Mouse (Mus musculus): Measurements from ENCODE around the gene Rgs5. TPM values are rescaled to one million over a fixed set of nuclear protein-coding genes. Genes with fewer than 3 reads are reported as not detected.

Gene Rgs5
- 42.4 and 48.6 TPM in 2 replicates for polyA plus RNA-seq (2012; rRNA removed)

DNA sequence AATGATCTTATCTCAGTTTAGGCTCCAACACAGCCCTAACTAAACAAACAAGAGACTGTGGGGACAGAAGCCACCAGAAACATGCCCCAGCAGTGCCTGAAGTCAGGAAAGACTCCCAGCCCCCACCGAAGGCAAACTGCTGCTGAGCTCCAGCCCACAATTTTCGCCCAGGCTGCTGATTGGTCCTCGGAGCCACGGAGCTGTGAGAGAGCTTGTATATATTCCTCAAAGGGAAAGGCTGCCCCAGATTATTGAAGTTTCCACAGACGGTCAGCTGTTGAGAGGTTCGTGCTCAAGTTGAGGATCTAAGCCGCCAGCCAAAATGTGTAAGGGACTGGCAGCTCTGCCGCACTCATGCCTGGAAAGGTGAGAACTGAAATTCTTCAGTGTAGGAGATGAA, at the start of gene Rgs5:
TSS of gene Rgs5 (plus strand) at position 246 of the 400 bp plus-strand sequence.
- no peak for DNase-seq (ENCODE audit: low read depth, low spot score)
- 7% methylated on average over 8 of the region's 8 CpGs for WGBS

DNA sequence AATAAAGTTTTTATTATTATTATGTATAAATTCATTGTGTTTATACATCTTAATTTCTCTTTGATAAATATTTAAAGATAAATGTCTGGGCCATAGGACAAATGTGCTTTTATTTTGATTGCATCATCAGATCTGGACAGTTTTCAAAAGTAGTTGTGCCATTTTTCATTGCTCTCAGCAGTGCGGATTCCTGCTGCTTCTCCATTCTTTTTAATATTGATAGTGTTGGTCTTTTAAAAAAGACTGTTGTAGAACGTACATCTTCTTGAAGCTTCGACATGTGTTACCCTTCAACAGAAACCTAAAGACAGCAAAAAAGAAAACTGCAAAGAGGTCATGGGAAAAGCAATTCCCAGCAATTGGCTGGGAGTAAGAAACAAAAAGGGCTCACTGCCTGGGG, 49.1 kb upstream of the Rgs5 start:
- DNase-seq (ENCODE audit: low read depth, low spot score), result no peak
- WGBS, result 68% methylated on average over 3 of the region's 3 CpGs

DNA sequence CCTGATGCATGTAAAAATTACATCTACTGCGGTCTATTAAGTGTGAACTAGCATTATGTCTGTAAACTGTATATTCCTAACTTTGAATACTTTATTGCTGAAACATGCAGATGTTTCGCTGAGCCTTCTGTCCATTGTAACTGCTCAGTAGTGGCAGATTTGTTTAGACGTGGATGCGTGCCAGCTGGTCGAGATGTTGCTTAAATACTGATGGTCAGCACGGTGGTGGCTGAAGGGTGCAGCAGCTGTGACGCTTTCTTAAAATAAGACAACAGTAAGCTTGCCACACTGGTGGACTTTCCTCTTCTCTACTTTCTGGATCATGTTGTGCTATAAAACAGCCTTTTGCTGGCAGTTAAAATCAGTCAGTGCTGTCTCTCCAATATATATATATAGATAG, 25.6 kb upstream of the Rgs5 start:
- WGBS, result 65% methylated on average over 7 of the region's 7 CpGs
- DNase-seq (ENCODE audit: low read depth, low spot score), result no peak

DNA sequence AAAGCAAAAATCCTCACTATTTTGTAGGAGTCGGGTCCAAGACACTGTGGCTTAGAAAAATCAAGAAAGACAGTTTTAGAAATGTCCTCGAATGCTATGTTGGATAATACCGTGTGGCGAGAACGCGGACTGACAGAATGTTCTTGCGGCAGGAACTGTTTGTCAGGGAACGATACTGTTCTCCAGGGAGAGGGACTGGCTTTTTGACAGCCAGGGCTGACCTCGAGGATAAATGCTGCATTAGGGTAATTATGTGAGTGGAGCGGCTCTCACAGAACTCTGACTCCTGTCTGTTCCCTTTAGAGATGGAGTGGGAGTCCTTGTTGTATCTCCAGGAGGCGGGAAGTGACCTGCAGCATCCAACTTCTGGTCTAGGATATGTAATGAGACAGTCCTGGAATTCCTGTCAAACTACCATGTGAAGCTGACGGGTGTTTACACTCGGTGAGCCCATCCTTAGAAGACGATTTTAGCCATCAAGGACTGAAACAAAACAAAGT, 18.0 kb upstream of the Rgs5 start:
- WGBS, result 63% methylated on average over 14 of the region's 14 CpGs
- DNase-seq (ENCODE audit: low read depth, low spot score), result no peak

DNA sequence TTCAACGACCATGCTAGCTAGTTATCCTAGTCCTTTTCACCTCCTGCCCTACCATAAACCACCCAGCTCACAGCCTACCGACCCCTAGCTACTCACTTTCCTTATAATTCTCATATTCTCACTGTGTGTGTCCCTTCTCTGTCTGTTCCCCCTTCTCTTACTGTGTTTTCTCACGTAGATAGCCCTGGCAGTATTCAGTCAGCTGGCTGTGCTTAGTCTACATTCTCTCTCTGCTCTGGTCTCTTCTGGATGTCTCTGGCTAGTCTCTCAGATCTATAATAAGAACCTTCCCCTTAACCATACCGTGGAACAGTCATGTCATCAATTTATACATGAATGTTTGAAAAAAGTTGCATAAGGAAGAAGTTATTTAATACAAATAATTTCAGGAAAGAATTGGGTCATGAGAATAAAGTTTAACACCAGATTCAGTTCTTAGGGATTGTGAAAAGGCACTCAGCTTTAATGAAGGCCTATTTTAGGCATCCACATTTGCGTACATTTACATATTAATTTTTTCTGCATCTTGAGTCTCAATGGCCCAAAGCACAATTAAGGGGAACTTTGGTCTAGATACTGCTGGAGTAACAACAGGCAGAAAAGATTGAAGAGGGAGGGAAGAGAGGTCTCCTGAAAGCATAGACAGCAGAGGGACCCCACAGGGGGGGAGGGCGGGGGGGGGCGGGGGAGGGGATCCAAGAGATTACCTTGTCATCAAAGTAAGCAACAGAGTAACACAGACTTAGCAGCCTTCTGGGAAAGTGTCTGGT, 10.2 kb upstream of the Rgs5 start:
- no peak for DNase-seq (ENCODE audit: low read depth, low spot score)
- 64% methylated on average over 7 of the region's 7 CpGs for WGBS

DNA sequence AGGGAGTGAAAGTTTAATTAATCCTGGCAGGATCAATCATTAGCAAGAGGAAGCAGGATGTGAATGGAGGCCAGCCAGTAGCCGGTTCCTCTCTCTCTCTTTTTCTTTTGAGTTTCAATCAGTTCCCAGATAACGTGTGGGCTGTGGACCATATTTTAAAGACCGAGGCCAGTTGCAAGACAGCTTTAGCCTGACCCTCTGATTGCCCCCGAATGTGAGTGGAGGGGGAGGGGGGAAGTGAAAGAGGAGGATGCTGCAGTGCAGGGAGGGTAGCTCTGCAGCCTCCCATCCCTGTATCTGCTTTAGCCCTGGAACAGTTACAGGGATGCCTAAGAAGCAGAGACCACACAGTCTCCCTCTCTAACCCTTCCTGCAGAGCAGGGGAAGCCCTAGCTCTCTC, 4.2 kb downstream of the Rgs5 start:
- no peak for DNase-seq (ENCODE audit: low read depth, low spot score)
- WGBS, result 10% methylated on average over 4 of the region's 4 CpGs

DNA sequence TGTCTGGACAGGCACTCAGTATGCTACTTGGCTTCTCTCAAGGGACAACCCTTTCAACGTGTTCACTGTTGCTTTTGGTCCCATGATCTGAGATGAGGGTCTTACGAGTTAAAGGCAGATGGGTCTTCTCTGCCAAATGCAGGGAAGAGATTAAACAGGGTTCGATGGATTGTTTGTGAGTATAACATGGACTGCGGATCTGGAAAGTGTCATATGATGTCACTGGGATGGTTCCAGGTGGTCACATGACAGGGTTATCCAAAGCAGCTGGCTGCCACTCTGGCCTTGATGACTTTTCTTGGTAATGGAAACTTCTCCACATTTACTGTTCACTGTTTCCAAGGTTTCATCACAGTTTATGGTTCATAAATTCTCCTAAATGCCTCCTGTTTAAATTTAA, 12.0 kb downstream of the Rgs5 start:
- no peak for DNase-seq (ENCODE audit: low read depth, low spot score)
- 51% methylated on average over 4 of the region's 4 CpGs for WGBS

DNA sequence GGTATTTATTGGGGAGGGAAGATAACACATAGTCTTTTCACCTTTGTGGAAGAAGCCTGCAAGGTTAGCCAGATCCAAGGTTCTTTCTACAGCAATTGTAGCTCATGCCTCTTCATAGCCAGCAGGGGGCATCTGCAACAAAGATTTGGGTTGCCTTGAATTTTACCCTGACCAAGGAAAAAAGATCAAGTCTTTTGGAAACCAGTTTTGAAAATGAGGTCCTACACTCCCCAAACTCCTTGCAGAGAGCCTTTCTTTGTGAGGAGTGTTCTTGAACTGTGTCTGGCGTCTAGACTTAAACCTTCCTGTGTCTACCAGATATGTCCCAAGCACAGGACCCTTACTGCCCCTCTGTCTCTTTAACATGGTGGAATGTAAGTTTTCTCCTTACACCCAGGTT, 15.4 kb downstream of the Rgs5 start:
- DNase-seq (ENCODE audit: low read depth, low spot score), result no peak
- WGBS, result 63% methylated on average over 1 of the region's 1 CpGs

DNA sequence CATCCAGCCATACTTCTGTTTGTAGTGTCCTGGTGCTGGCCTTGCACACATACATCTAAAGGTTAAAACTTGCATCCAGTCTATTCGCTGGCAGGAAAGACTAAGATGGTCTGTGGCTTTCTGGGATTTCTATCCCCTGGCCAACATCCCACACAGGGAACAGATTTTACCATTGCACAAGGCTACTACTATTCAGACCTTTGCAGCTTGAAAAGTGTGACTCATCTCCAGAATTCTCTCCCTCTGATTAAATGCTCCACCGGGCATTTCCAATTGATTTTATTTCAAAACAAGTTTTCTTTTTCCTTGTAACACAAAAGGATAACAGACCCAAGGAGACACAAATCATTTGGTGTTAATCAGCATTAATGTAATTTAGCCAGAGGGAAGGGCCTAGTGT, 16.5 kb downstream of the Rgs5 start:
- no peak for DNase-seq (ENCODE audit: low read depth, low spot score)
- WGBS, result 59% methylated on average over 2 of the region's 2 CpGs

DNA sequence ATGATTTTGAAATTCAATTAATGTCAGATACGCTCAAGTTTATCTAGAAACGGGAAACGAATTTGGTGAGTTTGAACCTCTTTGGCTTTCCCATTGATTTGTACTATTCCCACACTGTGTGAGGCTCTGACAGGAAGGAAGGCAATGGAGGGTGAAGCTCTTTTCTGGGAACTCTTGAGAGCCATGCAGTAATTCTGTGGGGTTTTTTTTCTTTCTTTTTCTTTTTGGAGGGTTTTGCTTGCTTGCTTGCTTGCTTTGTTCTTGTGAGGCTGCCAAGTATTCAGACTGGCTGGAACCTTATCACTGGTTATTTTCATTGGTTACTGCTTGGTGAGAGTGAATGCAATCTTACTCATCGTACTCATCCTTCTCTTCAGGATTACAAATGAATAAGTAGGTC, 17.0 kb downstream of the Rgs5 start:
- 69% methylated on average over 4 of the region's 4 CpGs for WGBS
- no peak for DNase-seq (ENCODE audit: low read depth, low spot score)

DNA sequence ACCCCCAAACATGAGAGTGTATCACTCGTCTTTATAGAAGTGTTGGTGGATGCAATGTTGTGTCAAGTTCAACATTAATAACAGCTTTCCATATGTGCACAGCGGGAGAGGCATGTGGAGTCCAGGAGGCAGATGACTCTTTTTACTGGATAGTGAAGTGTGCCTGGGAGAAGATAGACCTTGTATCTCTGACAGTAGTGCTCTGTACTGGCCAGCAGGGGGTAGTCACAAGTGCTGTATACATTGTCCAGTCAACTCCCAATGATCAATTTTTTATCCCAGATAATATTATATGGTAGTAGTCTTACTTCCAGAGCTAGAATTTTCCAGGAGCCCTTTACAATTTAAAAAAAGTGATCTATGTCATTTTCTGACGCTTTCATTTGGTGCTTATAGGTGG, 18.8 kb downstream of the Rgs5 start:
- no peak for DNase-seq (ENCODE audit: low read depth, low spot score)
- 58% methylated on average over 3 of the region's 3 CpGs for WGBS

DNA sequence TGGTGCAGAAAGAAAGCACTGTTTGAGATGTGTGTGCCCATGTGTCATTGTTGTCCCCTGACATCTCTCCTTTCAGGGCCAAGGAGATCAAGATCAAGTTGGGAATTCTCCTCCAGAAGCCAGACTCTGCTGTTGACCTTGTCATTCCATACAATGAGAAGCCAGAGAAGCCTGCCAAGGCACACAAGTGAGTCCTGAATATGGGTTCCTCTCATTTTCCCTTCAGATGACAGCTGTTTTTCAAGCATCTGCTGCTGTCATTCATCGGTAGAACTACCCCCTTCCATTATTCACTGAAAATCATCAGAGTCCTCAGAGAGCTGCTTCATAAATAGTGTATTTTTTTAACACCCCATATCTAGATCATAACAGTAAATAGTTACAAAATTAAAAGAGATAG, 21.4 kb downstream of the Rgs5 start:
- WGBS, result 93% methylated on average over 1 of the region's 1 CpGs

DNA sequence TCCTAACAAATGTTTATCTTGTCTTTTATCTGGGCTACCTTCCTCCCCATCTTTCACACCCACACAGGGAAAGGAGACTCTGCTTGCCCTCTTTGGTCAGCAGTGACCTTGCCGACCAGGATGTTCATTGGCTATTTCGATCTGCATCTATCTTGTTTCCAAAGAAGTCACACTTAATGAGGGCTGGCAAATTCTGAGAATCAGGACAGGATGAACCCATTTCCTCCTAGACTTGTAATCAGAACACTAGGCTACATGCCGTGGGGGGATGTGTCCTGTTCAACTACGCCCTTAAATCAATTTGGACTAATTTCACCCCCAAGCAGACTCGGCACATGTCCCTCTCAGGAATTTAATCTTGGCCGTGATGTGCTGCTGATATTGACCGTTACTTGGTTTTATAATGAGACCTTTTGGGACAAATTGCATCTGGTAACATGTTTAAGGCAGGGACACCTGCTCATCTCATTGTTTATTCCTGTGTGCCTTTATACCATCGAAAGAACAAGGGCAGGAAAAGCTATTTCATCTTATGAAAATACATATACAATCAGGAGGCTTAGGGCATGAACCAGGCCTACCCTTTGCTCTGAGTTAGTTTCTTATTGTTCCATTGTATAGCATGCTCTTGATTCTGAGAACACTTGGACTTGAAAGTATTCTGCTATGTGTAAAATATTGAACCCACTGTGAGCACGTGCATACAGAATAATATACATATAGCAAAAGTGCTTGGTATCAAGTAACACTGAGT, 25.3 kb downstream of the Rgs5 start:
- WGBS, result 76% methylated on average over 9 of the region's 9 CpGs
- DNase-seq (ENCODE audit: low read depth, low spot score), result no peak

More for the DNA sequence above, 21.4 kb downstream of the Rgs5 start:
- DNase-seq (ENCODE audit: low read depth, low spot score), result no peak

DNA sequence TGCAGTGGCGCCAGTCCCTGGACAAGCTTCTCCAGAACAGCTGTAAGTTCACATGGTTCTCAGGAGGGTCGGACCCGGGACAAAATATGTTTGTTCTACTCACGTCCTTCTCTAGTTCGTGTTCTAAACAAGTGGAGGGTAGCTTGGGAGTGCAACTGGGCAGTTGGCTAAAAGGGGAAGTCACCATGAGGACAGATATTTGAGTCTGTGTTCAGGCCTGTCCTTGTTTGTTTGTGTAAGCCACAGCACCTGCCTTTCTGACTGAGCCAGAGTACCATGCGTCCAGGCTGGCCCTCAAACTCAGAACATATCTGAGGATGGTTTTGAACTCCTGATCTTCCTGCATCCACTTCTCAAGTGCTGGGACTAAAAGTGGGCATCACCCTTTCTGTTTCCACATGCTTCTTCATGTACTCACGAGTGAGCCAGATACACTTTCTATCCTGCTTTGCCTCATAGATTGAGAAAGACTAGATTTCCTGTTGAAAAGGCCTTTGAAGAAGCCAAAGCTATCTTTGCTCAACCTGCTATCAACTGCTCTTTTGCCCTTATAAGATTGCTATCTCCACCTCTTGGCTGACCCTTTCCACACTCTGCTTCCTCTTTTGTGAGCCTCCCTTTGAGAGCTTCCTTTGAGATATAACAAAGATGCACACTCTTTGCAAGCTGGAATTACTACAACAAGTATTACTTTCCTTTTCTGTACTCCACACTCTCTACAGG, 27.6 kb downstream of the Rgs5 start:
- WGBS, result 79% methylated on average over 7 of the region's 7 CpGs

DNA sequence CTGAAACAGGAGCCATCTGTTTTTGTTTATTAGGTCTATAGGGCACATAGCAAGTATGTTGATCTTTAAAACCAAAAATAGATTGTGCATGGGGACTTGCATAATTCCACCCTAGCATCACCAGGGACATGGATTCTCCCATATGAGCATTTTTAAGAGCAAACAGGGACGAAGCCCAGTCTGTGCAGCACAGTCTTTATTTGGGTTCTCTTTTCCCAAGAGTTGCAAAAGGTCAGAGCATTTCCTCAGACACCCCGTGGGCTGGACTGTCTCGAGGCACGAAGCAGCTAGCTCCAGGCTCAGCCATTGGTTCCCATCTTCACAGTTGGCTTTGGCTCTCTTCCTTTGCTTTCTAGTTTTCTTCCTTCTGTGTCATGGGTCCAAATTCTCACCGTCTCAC, 30.0 kb downstream of the Rgs5 start:
- no peak for DNase-seq (ENCODE audit: low read depth, low spot score)
- 56% methylated on average over 5 of the region's 5 CpGs for WGBS

More for the DNA sequence above, 27.6 kb downstream of the Rgs5 start:
- no peak for DNase-seq (ENCODE audit: low read depth, low spot score)

DNA sequence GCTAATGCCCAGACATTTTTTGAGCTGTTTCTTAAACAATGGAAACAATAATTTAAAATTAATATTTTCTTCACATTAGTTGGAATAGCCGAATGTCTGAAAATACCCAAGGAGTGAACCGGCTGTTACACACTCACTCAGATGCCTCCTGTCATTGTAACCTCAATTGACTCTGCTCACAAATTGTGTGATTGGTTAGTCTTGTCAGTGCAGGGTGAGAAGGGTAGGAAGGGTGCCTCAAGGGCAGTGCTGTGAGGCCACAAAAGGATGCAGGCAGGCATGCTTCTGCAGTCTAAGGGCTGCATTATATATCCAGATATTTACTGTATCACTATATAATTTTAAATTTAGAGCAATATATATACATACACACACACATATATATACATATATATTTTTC, 37.7 kb downstream of the Rgs5 start:
- DNase-seq (ENCODE audit: low read depth, low spot score), result no peak
- WGBS, result 74% methylated on average over 2 of the region's 2 CpGs

DNA sequence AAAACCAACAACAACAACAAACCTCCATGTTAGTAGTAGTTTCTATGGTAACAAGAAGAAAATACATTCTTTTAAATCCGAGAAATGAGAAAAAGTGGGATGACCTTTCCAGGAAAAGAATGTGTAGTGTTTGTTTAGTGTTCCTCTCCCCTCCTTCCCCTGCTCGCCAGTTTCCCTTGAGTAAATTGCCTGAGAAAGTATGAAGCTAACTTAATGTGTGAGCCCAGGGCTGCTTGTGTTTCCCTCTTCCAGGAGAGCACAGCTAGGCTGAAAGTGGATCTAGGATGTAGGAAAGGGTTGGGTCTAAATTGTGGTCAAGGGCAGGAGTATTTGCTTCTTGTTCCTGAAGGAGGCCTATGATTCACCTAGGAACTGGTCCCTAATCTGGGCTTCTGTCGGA, 38.2 kb downstream of the Rgs5 start:
- no peak for DNase-seq (ENCODE audit: low read depth, low spot score)
- 35% methylated on average over 3 of the region's 3 CpGs for whole genome bisulfite sequencing

DNA sequence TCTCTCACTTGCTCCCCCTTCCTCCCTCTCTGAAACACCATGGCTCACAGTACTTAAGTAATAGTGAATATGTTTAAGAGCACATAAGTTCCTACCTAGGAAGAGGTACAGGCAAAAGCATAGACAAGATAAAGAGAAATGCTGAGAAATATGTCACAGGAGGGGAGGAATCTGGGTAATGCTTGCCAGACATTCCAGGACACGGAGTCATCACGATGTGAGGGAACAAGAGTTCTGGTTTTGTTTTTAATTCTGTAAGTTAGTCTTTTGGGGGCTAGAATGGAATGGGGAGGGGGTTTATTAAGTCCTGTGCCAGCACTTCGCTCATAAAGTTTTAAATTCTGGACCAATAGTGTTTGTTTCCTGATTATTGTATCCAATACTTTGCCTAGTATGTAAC, 40.1 kb downstream of the Rgs5 start:
- DNase-seq (ENCODE audit: low read depth, low spot score), result no peak
- WGBS, result 62% methylated on average over 3 of the region's 3 CpGs

DNA sequence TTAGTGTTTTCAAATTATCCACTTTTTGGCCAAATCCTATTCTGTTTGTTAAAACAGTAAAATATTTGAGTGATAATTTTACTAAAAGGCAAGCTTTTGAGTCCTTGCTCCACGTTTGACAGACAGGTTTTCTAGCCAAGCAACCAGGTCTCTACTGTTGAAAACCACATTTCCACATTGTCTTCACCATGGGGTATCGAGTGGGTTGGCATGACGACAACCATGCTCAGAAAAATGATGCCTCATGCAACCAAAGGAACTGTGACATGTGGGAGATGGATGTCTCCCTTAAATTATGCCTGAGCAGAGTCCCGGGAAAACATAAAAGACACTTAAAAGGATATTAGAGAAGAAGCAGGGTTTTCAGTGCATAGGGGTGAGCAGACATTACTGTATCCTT, 41.9 kb downstream of the Rgs5 start:
- WGBS, result 75% methylated on average over 4 of the region's 4 CpGs
- no peak for DNase-seq (ENCODE audit: low read depth, low spot score)

DNA sequence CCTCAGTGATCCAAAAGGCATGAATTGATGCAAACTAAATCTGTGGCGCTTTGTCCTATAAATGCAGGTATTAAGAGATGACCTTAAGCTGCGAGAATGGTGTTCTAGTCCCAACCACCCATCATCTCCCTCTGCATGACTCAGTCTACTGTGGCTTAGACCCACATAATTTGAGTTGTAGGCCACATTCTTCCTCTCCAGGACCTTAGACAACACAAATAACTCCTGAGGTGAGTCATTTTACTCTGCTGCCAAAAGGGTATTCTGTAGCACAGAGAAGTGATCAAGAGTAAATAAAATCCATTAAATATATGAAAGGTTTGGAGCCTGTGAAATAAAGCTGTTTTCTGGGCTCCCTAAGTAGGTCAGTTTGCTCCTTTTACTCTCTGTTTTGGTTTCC, 43.9 kb downstream of the Rgs5 start:
- WGBS, result 82% methylated on average over 2 of the region's 2 CpGs
- no peak for DNase-seq (ENCODE audit: low read depth, low spot score)
